Mouse (Mus musculus) spleen, adult 2 months (tissue): ENCODE data around the gene Sema4c. TPM values are rescaled to one million over a fixed set of nuclear protein-coding genes. Genes with fewer than 3 reads are reported as not detected.
A peak's percentile ranks its signal among the peaks of the same experiment; 100 is the strongest.

Source experiments
- DNase-seq, 2 experiments: peaks; one replicate each; pipeline versions ENCODE4 v3.0.0 to v3.0.0-alpha.2; 2012 to 2021; ENCODE audit warnings: low spot score in 2 of 2, low read depth in 1 of 2
- H3K27ac ChIP-seq: fragments of 200-500 bp; 2 replicates; pipeline ENCODE4 v1.5.1; 2012; ENCODE audit warnings: low read length, inconsistent platforms; ENCODE audit not compliant: insufficient read depth
- H3K27me3 ChIP-seq: fragments of 200-500 bp; 2 replicates; pipeline ENCODE4 v1.6.1; 2012; ENCODE audit warnings: mild to moderate bottlenecking, moderate library complexity, low read length, inconsistent platforms; ENCODE audit not compliant: control insufficient read depth, insufficient read depth
- H3K36me3 ChIP-seq: fragments of 200-500 bp; 2 replicates; pipeline ENCODE4 v1.6.1; 2012; ENCODE audit warnings: mild to moderate bottlenecking, low read length, inconsistent platforms; ENCODE audit not compliant: control insufficient read depth, insufficient read depth
- H3K4me1 ChIP-seq: fragments of 200-500 bp; 2 replicates; pipeline ENCODE4 v1.6.1; 2011; ENCODE audit warnings: inconsistent platforms; ENCODE audit not compliant: control insufficient read depth, insufficient read depth, insufficient read length
- H3K4me3 ChIP-seq: fragments of 200-500 bp; 2 replicates; pipeline ENCODE4 v1.5.1; 2011; ENCODE audit warnings: mild to moderate bottlenecking, inconsistent platforms; ENCODE audit not compliant: insufficient read depth, insufficient read length; ENCODE audit errors: extremely low read depth
- CTCF ChIP-seq: fragments of 200-500 bp; IDR thresholded peaks from 2 replicates; pipeline ENCODE4 v1.5.1; 2011; ENCODE audit warnings: mild to moderate bottlenecking, inconsistent platforms; ENCODE audit not compliant: insufficient read depth, insufficient read length, insufficient replicate concordance; ENCODE audit errors: extremely low read depth
- POLR2A ChIP-seq: fragments of 200-500 bp; IDR thresholded peaks from 2 replicates; pipeline ENCODE4 v1.6.1; 2011; ENCODE audit warnings: low read depth, low read length, inconsistent platforms
- WGBS: fragments of 180-500 bp; shearing (Covaris S2); methylation state at CpG from one replicate; pipeline ENCODE4 v1.1.7; 2018; 5-methylcytosine and 5-hydroxymethylcytosine counted together
- polyA plus RNA-seq: library from polyadenylated mRNA; depleted of rRNA; stranded (reverse); fragments of >200 nt; gene quantifications from 2 replicates; pipeline ENCODE4 v1.2.3, GENCODE M21; 2012

Sema4c gene
- polyA plus RNA-seq, 1 experiment = 9.5 TPM

DNA sequence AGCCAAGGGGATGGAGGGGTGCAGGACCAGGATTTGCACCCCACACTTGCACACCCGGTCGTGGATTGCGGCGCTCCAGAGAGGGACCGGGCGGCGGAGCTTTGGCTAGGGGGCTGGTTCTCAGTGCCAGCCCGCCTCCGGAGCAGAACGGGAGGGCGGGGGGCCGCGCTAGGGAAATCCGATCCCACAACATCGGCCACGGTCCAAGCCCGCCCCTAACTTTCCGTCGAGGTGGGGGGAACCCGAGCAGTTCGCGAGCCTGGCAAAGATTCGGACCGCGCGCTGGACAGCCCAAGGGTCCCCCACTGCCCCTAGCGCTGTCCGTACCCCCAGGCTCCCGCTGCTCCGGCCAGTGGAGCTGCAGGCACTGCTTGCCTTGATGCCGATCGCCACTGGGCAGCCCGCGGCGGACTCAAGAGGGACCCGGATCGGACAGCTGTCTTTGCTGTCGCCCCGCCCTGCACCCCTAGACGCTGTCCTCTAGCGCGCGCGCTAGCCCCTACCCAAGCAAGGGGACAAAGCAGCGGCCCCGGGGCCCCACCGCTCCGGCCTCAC is 615 bp downstream of the Sema4c start:
- H3K4me3 ChIP-seq = peak overlapping the region; percentile 68
- H3K27ac ChIP-seq = peak overlapping the region; percentile 78
- DNase-seq = peak in 1 of 2 experiments; percentile 24
- H3K36me3 ChIP-seq = no peaks in the 10 kb centered on the region
- no peak for TF ChIP-seq CTCF
- no peak for TF ChIP-seq POLR2A
- H3K4me1 ChIP-seq = peaks cover 7% of the 10 kb centered on the region
- H3K27me3 ChIP-seq = peaks cover 12% of the 10 kb centered on the region
- 1% methylated on average over 46 of the region's 48 CpGs for WGBS

DNA sequence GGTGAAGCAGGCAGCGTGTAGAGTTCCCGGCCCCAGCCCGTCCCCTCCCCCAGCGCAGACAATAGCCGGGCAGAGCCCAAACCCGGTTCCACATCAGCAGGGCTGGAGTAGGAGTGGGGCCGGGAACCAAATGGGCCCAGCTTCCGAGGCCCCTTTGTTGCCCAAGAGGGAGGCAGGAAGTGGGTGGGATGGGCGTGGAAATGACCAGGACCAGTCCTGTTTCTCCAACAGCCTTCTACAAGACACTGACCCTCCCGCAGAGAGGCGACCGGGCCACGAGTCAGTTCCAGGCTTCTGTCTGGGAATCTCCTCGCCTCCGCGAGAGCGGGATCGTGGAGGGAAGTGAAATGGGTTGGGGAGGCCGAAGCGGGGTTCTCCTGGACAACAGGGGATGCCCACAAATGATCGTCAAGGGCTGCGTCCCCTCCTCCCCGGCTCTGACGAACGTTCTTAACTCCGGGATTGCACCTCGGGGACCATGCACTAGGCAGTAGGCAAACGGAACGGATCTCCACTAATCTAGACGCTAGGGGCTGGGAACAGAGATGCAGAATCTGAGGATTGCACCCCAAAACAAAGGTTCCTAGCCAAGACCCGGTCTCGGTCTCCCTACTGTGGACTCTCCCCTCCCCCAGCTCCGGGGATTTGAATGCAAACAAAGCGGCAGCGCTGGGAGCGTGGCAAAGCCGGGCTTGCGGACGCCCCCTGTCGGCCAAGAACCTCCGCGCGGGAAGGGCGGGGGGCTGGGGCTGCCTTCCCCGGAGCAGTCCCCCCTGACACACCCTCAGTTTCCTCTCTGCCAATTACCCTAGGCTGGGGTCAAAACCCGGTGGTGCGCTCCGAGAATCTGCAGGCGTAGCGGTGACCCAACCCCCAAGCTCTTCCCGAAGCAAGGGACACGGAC is 1.3 kb downstream of the Sema4c start:
- WGBS = 2% methylated on average over 52 of the region's 52 CpGs
- H3K4me1 ChIP-seq = peaks cover 7% of the 10 kb centered on the region
- peaks cover 12% of the 10 kb centered on the region for H3K27me3 ChIP-seq
- peak in 1 of 2 experiments; percentile 65 for DNase-seq
- no peak for TF ChIP-seq POLR2A
- TF ChIP-seq CTCF = peak; percentile 68; the same call in 1 of the 2 replicates
- H3K4me3 ChIP-seq = peak overlapping the region; percentile 68
- no peaks in the 10 kb centered on the region for H3K36me3 ChIP-seq
- peak overlapping the region; percentile 69 for H3K27ac ChIP-seq

DNA sequence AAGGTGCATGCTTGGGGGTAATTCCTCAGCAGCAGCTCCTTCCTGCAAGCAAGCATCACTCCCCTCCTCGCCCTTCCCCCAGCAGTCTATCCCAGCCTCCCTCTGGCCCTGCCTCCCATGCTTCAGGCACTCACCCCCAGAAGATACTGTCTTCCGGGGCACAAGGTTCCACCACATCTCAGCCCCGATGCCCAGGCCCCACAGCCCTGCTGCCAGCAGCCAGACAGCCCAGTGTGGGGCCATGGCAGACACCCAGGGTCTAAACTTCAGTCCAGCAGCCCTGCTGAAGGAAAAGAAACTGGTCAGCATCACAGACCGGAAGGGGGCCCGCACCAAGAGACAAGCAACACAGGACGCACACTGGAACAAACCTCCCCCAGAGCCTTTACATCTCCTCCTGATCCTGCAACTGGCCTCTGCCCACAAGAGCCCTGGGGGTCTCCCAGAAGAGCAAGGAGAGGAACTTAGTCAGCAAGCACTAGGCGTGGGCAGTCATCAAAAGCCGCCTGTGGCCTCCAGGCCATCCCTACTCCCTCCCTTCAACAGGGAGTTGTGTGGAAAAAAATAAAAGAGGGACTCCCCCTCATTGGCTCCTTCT is 2.3 kb downstream of the Sema4c start:
- no peak for DNase-seq
- Histone ChIP-seq H3K27me3 (peaks cover 12% of the 10 kb centered on the region), H3K4me1 (peaks cover 7% of the 10 kb centered on the region), H3K4me3 (no peak overlapping the region; the same call in 1 of the 2 replicates), H3K27ac (peak overlapping the region; percentile 69; the same call in 1 of the 2 replicates), H3K36me3 (no peaks in the 10 kb centered on the region)
- WGBS = 40% methylated on average over 8 of the region's 8 CpGs
- TF ChIP-seq POLR2A (no peak), CTCF (no peak)

DNA sequence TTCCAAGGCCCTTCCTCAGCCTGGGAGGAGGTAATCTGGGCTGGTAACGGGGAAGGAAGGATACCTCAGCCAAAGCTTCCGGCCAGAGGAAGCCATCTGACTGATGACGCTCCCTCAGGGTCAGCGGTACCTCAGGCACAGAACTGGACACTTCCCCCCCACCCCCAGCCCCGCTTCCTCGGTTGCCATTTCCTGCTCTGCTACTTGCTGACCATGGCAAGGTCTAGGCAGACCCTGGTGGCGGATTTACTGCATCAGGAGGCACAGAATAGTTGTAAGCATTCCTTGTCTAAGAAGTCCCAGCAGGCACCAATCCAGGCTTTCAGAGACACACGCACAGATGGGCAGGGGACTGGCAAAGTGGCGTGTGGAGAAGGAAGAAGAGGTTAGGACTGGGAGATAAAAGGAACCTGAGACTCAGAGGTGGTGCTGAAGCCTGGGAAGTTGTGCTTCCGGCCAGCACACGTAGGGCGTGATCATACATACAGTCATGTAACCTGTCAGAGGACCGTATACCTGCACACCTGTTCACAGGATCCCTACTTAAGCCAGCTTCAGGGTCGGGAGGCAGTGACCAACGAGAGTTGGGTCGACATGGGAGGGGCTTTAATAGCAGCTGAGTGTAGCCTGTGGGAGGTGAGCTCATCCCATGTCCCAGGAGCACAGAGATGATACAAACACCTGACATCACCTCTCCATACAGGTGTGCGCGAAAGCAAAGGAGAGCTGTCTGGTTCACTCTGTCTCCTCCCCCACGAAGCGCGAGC is 3.3 kb downstream of the Sema4c start:
- Histone ChIP-seq H3K4me3 (no peak overlapping the region), H3K27me3 (peaks cover 12% of the 10 kb centered on the region), H3K36me3 (no peaks in the 10 kb centered on the region), H3K27ac (no peak overlapping the region), H3K4me1 (peaks cover 7% of the 10 kb centered on the region)
- no peak for DNase-seq
- TF ChIP-seq POLR2A (no peak), CTCF (no peak)
- WGBS = 81% methylated on average over 21 of the region's 21 CpGs

DNA sequence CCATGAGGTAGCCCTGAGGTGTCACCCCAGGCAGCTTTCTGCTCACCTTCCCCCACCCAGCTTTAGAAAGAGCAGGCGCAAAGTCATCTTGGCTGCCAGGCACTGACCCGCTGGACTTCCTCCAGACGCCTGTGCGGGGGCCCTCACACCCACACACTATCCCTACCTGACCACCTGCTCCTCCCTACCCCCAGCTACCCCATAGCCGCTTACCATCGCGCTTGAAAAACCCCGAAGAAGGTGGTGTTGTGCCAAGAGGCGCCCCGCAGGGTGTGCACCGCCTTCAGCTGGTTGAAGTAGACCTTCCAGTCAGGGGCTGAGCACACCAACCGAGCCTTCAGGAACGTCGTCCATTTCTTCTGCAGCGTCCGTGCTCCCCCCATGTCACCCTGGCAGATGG is 5.6 kb downstream of the Sema4c start:
- 83% methylated on average over 16 of the region's 16 CpGs for WGBS
- Histone ChIP-seq H3K27me3 (peaks cover 4% of the 10 kb centered on the region; the same call in 1 of the 2 replicates), H3K36me3 (no peaks in the 10 kb centered on the region), H3K27ac (no peak overlapping the region), H3K4me1 (peaks cover 7% of the 10 kb centered on the region), H3K4me3 (no peak overlapping the region)
- TF ChIP-seq CTCF (no peak), POLR2A (no peak)
- no peak for DNase-seq

DNA sequence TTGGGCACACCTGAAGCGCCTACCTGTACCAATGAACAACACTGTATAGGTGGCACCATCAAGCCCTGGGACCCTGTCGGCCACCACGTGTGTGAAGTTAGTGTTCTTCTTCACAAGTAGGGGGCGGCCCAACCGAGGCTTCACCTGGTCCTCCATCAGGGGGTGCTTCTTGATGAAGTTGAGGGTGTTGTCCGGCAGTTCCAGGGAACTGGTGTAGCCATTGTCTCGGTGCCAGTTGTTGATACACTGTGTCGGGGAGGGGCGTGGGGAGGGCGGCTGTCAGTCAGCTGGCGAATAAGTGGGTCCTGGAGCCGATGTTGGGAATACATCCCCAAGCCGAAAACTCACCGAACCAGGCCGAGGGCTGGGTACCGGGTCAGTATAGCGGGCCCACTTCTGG is 6.2 kb downstream of the Sema4c start:
- 91% methylated on average over 17 of the region's 17 CpGs for WGBS
- TF ChIP-seq POLR2A (no peak), CTCF (no peak)
- H3K4me1 ChIP-seq = peaks cover 7% of the 10 kb centered on the region; the same call in 1 of the 2 replicates

More for the DNA sequence above, 6.2 kb downstream of the Sema4c start:
- no peak for DNase-seq
- no peak overlapping the region for H3K27ac ChIP-seq
- H3K27me3 ChIP-seq = peaks cover under 1% of the 10 kb centered on the region; the same call in 1 of the 2 replicates
- H3K36me3 ChIP-seq = no peaks in the 10 kb centered on the region
- no peak overlapping the region for H3K4me3 ChIP-seq
